Mouse (Mus musculus): ENCODE measurements around the gene Cacnb4.

- no peak for TF ChIP-seq GATA1 (IDR thresholded peaks at IDR 0.05; ENCODE audit: low read length)
- no peak for TF ChIP-seq TAL1 (IDR thresholded peaks at IDR 0.05; ENCODE audit: low read length)
Observed at GRCm38 (mm10) chr2:52448916-52449315, 227.7 kb downstream of the Cacnb4 start.

Measured in erythroblast, embryonic 14.5 days (primary cell).